Mouse (Mus musculus): ENCODE data around the gene Atg7.

DNA sequence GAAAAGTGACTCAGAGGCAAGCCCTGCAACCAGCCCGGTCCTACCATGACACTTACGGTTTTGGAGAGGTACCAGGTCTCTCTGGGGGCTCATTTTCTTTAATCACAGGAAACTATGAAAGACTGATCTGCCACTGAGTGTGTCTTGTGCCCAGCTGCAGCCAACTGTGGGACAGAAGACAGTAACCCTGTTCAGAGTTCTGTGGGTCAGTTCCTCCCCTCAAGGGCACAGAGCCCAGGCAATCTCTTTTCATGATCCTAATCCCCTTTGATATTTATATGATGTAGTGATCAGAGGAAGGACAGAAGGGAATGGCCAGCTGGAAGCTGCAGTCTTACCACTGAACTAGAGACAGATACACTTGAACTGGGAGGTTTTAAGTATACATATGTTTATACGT is 92.2 kb downstream of the Atg7 start:
- TF ChIP-seq POLR2A (IDR thresholded peaks at IDR 0.05; ENCODE audit: insufficient read depth, low read depth, low read length): no peak
- no peak for TF ChIP-seq CTCF (IDR thresholded peaks at IDR 0.05; ENCODE audit: insufficient read depth, low read depth, low read length)

Data from olfactory bulb, adult 2 months (tissue).